Mouse (Mus musculus): ENCODE data around the gene Cul9.

Gene Cul9

GRCm38 (mm10) chr17:46453302-46453948, 92.8 kb downstream of the Cul9 start:
- no peak for DNase-seq (ENCODE audit: low read depth, low spot score)

DNA sequence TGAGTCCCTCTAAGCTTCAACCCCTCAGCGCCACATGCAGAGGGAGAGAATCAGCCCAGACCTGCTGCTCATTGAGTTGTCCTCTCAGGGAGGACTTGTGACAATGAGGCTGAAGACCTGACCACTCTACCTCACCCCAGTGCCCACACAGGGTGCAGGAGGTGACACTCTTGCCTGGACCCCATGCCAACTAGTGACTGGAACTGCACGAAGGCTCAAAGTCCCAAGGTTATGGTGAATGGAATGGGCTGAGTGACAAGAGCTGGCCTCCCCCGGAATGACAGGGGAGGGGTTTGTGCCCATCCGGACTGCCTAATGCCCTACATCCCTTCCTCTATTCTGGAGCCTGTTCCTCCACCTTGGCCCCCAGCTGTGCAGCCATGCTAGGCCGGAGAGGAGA, 93.5 kb downstream of the Cul9 start:
- no peak for DNase-seq (ENCODE audit: low read depth, low spot score)

All from CD4-positive, CD25-positive, alpha-beta regulatory T cell, adult 2 months (primary cell).